Mouse (Mus musculus) liver, embryonic 14 days (tissue): ENCODE results near the gene Mroh3. TPM values are rescaled to one million over a fixed set of nuclear protein-coding genes. Genes with fewer than 3 reads are reported as not detected.

Experiments used
- polyA plus RNA-seq: library from polyadenylated mRNA; depleted of rRNA; stranded (reverse); fragments of >200 nt; gene quantifications from 2 replicates; pipeline ENCODE4 v1.2.3, GENCODE M21; 2012; rRNA removed

Gene Mroh3
- 0.02 TPM in 1 of 2 replicates, not detected in the other for polyA plus RNA-seq

GRCm38 (mm10) chr1:136212803-136213202 is at the start of gene Mroh3:
Gene Mroh3, minus strand, starts transcription at chr1:136212828.

GRCm38 (mm10) chr1:136260635-136261238 is 48.1 kb upstream of the Mroh3 start, which contains the start of gene Gpr25:
Gene Gpr25, minus strand, starts transcription at chr1:136260873.

GRCm38 (mm10) chr1:136233892-136234594 is 21.4 kb upstream of the Mroh3 start, which contains the start of gene Inava:
Gene Inava, minus strand, starts transcription at chr1:136234264.

Other genes with a start within 250 kb of the Mroh3 start
- 0.01 TPM in 1 of 2 replicates, not detected in the other for gene Igfn1, start 206.5 kb downstream of the Mroh3 start, polyA plus RNA-seq
- 37.6 and 44.2 TPM in 2 replicates for gene Tmem9, start 204.7 kb downstream of the Mroh3 start, polyA plus RNA-seq
- not detected in 2 replicates for gene Ascl5, start 162.0 kb downstream of the Mroh3 start, polyA plus RNA-seq
- 0.01 and 0.25 TPM in 2 replicates for gene Cacna1s, start 160.1 kb downstream of the Mroh3 start, polyA plus RNA-seq
- gene Kif21b, start 81.4 kb downstream of the Mroh3 start, polyA plus RNA-seq: 1.5 and 1.8 TPM in 2 replicates
- 0.15 and 0.17 TPM in 2 replicates for gene Inava, start 21.4 kb upstream of the Mroh3 start, polyA plus RNA-seq
- 0.03 TPM in 1 of 2 replicates, not detected in the other for gene Gpr25, start 48.0 kb upstream of the Mroh3 start, polyA plus RNA-seq
- gene Camsap2, start 133.3 kb upstream of the Mroh3 start, polyA plus RNA-seq: 9.8 and 10.6 TPM in 2 replicates
- 4.0 TPM in 2 replicates for gene Ddx59, start 202.4 kb upstream of the Mroh3 start, polyA plus RNA-seq